Mouse (Mus musculus) layer of hippocampus, adult 8-10 months (tissue): ENCODE data around the gene Kat2a. TPM values are rescaled to one million over a fixed set of nuclear protein-coding genes. Genes with fewer than 3 reads are reported as not detected.

ENCODE experiments used
- DNase-seq, 2 experiments: peaks; one replicate each; pipeline ENCODE4 v3.0.0; 2022; ENCODE audit warnings: low spot score in 2 of 2
- total RNA-seq, 4 experiments: library from RNA; stranded (reverse); gene quantifications; 2 replicates each; pipeline ENCODE4 v1.2.4; 2022

The Kat2a gene
- total RNA-seq, 4 experiments from 2014 or later: 50.9 to 62.0 (median 58.0) TPM

DNA sequence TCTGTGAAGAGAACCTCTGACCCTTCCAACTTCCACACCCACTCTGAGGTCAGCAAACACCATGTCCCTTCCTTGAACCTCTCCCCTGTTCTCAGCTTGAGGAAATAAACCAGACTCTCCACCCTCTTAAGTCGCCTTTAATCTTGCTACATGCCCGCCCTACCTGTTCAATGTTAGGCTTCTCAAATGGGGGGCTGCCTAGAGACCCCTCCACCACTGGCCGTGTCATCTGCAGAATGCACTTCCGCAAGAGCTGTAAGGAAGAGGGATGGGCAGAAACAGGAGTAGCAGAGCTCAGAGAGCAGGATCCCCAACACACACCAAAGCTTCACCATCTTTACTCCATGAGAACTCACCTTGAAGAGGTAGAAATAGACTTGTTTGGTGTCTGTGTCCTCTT is 1.3 kb downstream of the Kat2a start:
- DNase-seq: no peak

GRCm38 (mm10) chr11:100710528-100710927 is 1.7 kb downstream of the Kat2a start:
- DNase-seq: no peak

DNA sequence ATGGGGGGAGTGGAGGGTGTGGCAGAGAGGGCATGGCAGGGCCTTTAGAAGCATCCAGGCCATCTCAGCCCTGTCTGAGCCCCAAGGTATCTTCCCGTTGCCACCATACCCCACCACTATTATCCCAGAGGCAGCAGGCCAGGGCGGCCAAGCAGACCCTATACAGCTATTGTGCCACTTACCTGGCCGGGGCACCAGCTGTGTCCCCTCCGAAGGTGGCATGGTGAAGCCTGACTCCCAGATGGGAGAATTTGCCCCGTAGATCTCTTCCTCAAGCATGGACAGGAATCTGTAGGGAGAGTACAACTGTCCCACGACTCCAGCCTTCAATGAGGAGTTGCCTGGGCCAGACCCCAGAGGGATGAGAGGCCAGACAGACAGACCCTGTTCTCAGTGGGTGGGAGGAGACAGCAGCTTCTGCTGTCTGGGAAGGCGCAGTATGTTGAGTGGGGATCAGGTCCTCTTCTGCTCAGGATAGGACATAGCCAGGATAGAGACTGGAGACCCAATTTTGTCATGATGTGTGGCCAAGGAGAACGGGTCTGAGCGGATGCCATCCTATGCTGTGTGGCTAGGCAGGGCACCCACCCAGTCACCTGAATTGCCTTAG is 3.0 kb downstream of the Kat2a start:
- no peak for DNase-seq

DNA sequence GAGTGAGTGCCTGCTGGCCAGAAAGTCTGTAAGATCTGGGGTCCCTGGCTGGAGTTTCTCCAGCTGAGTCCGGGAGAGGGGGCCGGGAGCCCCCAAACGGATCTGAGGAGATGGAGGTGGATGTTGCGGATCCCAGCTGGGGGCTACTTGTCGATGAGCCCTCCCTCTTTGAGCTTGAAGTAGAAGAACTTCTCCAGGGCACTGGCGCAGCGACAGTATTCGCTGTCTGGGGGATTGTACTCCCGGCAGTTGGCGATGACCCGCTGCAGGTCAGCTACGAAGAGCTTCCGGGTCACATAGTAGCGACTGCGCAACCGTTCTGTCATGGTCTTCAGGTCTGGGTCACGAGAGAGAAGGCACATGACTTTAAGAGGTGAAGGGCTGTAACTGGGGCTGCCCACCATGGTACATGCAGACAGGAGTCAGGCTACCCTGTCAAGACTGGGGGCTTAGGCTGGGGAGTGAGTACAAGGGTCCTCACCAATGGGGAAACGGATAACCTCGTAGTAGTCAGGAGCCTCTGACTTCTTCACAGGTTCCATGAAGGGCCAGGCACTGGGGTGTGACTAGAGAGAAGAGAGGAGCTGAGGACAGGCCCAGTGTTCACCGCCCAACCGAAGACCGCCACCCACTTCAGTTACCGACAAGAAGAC is 7.0 kb downstream of the Kat2a start:
- no peak for DNase-seq

DNA sequence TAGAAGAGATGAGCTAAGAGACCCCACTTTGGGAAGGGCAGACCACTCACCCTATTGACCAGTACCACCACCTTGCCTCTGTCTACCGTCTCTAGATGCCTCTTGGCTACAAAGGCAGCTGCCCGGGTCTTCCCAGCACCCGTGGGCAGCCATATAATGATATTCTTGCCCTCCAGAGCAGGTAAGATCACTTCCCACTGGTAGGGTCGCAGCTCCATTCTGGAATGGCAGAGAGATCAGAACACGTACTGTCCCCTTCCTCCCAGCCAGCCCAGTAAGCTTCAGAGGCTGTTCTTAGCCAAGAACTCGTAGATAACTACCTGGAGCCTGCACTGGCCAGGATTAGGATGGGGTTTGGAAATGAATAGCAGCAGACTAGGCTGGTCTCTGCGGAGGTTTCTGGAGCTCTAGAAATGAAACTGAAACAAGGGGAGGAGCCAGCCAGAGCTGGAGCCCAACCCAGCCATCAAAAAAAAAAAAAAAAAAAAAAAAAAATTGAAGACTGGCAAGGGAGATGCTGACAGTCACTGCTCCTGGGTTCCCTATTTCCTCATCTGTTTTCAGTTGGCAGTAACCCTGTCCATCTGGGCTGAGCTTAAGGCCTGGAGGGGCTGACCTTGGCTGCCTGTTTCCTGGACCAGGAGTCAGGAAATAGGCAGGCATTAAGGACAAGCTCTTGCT is 8.3 kb downstream of the Kat2a start, which contains the start of gene Dhx58:
Dhx58 (minus strand) TSS at position 421 of the 681 bp plus-strand sequence.
- DNase-seq: no peak

DNA sequence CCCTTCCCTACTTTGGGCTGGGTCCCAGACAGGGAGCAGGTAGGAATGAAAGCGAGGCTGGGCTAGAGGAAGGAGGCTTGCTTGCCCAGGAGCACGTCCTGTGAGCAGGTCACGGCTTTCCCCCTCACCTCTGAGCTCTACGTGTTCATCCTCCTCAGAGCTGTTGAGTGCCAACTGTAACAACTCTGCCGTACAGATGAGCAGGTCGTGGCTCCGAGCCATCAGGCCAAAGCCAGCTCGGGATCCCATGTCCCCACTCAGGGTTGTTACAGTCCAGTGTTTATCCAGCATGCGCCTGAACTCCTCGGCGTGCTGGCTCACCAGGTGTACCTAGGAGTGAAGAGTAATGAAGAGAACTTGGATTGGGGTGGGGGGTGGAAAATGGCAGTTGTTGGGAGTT is 8.9 kb downstream of the Kat2a start:
- no peak for DNase-seq

GRCm38 (mm10) chr11:100702906-100703305 is 9.4 kb downstream of the Kat2a start:
- DNase-seq: no peak

DNA sequence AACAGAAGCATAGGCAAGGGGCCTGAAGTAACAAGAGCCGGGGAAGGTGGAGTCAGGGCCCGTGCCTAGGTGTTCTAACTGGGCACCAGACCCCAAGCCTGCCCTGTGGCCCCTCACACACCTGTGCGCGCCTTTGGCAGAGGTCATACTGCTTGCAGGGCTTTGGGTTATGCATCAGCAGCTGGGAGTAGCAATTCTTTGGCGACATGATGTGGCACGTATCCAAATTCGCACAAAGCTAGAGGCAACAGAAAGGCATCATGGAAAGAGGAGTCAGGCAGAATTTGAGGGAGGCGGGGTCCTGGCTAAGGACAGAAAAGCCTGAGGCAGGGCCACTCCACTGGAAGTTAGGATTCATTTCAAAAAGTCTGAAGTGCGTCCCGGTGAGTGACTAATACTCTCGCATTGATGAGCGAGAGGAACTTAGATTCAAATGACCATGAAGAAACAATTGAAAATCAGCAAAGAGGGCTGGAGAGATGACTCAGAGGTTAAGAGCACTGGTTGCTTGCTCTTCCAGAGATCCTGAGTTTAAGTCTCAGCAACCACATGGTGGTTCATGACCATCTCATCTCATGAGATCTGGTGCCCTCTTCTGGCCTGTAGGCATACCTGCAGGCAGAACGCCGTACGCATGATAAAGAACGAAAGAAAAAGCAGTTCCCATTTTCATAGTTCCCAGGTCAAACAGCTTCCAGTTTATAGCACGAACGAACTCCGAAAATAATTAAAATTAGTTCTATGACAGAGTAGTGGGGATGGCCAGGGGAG is 10.0 kb downstream of the Kat2a start:
- DNase-seq: peak in 1 of 2 experiments; percentile 57

DNA sequence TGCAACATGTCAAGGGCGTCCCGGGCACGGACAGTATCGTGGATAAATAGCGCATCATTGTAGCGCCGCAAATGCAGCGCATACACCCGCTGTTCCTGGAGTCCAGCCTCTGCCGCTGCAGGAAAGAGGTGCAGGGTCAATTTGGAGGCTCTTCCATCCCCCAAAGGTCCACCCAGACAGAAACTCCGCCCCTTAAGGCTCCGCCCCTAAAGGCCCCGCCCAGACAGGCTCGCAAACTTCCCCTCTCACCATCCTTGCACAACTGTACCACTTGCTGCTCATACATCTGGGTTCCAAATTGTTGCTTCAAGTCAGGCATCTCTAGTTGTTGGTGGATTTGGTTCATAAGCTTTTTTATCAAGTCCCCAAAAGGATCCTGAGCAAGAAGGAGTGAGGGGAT is 11.0 kb downstream of the Kat2a start:
- DNase-seq: no peak

DNA sequence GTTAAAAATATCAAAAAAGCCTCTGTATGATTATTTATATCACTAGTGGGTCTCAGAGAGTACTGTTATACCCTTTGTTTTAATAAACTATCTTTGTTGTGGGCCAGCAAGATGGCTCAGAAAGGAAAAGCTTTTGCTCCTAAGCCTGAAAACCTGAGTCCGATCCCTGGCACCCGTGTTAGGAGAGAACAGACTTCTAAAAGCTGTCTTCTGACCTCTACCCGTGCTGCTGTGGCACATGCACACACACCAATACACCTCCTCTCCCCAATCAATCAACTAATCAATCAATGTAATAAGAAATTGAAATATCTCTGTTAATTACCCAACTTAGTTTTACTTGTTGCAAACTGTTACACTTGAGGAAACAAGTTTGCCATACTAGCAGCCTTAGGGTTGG is 11.6 kb downstream of the Kat2a start:
- no peak for DNase-seq

- DNase-seq: no peak
Measured at GRCm38 (mm10) chr11:100697921-100698320, 14.3 kb downstream of the Kat2a start.

- DNase-seq: peak in 1 of 2 experiments; percentile 78
Measured at GRCm38 (mm10) chr11:100694926-100695325, 17.3 kb downstream of the Kat2a start.

- no peak for DNase-seq
Measured at GRCm38 (mm10) chr11:100693154-100693553, 19.1 kb downstream of the Kat2a start.

DNA sequence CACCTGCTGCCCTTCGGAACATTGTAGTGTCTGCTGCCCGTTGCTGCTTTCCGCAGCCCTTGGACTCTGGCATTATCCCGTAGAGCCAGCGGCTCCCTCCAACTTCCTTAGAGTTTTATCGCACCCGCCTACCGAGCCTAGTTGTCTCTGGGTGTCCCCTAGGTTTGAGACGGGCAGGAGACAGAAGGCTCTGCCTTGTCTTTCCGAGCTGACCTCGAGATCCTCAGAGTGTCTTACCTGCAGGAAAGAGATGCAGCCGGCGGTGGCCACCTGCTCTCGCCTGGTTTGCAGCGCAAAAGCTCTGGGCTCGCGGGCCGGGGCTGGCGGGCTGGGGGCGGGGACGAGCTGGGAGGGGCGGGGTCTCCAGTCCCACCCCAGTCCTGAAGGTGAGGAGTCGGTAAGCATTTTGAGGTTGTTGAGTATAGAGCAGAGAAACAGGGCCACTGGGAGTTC is 20.1 kb downstream of the Kat2a start, which contains the start of gene Zfp385c:
Zfp385c (minus strand) TSS at position 292 of the 453 bp plus-strand sequence.
- no peak for DNase-seq

DNA sequence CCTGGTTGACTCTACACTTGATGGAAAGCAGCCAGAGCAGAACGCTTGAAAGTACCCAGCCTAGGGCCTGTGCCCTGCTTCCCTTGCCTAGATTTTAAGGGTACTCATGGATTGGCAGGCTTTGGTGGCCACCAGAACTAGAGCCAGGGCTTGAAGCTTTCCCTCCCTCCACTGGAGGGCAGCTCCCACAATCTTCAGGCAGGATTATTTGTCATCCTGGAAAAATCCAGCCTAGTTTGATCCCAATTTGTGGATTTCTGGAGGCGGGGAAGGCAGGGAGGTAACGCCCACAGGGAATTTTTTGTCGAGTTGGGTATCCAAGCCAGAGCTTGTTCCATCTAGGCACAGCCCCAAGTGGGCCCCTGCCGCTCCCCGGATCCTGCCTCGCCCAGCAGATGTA is 21.9 kb downstream of the Kat2a start:
- peak in 1 of 2 experiments; percentile 6 for DNase-seq

DNA sequence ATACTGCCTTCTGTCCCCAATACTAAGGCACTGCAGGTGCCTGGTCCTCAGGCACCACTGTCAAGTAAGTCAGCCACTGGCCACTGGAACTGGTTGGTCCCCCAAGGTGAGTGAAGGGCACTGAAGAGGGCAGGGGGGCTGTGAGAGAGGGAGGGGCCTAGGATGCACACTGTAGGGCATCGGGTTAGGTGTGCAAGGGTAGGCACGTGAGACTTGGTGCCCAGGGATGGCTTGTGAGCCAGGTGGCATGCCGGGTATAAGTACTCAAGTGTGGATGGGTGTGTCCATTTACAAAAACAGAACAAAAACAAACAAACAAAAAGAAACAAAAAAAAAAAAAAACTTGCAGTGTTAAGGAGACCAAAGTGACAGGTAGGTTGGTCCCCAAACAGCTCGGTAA is 23.8 kb downstream of the Kat2a start:
- DNase-seq: no peak

DNA sequence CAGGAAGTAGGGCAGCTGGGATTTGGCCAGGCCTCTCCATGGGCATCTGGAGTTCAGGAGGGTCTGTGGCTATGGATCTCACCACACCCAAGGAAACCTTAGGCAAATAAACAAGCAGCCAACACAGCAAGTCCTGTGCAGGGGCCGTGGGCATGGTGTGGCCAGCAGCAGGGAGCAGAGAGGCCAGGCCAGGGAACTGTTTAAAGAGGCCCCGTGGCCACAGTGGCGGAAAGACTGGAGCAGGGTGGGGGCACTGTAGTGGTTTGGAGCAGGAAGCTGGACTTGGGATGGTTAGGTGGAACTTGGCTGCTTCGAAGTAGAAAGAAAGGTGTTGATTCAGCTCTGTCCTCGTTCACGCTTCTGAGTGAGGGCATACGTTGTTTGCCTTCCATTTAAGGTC is 25.0 kb downstream of the Kat2a start:
- DNase-seq: no peak

- no peak for DNase-seq
Measured at GRCm38 (mm10) chr11:100685371-100685770, 26.9 kb downstream of the Kat2a start.

DNA sequence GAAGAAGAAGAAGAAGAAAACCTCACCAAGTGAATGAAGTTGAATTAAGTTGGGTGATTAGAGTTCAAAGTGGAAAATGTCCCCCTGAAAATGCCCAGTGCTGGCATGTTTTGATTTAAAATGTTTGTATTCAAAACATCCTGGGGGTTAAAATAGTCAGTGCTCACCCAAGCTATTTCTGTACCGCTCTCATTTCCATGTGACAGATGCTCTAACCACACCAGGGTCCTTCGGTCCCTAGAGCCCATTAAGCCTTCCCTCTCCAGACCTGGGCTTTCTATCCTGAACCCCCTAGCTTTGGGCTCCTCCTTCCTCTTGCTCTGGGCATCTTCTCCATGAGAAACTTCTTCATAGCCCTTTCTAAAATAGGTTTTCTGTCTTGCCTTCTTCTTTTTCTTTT is 28.2 kb downstream of the Kat2a start:
- DNase-seq: no peak

DNA sequence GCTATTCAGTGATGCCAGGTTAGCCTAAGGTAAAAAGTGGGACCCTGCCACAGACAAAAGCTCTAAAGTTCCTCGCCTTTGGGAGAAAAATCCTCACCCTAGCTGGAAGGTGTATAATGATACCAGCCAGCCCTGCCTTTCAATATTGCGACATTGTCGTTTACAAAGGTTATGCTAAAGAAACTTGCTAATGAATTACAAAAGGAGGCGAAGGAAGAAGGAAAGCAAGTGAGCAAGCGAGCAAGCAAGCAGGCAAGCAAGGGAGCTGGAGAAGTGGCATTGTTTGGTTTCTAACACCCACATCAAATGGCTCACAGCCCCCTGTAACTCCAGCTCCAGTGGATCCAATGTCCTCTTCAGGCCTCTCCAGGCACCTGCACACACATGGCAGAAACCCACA is 29.7 kb downstream of the Kat2a start:
- DNase-seq: no peak

DNA sequence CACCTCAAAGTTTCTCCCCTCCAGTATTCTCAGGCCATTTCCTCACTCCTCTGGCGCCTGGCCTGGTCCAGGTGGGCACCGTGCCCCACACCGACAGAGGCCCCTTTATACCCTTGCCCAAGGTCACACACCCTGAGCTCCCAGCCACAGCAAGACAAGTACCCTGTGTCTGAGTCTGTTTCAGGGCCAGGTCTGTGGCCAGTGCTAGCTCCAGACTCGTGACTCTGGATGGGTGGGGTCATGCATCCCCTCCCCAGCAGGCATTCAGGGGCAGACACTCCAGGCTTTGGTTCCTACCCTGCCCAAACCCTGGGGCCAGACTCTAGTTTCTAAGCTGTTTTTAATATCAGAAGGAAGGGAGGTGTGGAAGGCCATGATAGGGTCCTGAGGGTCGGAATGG is 30.4 kb downstream of the Kat2a start:
- DNase-seq: no peak

DNA sequence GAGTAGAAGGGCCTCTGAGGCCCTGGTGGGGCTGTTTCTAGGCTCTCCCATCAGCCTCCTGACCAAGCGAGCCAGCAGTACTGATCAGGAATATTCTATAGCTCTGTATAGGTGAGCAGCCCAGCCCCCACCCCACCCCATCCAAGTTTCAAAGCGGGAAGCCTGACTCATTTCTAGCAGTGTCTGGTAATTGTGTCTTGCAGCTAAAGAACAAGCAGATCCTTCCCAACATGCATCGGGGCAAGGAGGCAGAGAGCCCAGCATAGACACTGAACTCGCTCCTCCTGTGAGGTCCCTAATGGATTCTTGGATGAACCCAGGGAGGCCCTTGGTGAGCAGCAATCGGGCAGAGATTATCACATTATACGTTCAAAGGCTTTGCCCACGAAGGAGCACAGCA is 34.5 kb downstream of the Kat2a start:
- DNase-seq: peak in 1 of 2 experiments; percentile 14
